Mouse (Mus musculus): ENCODE results near the gene 4930444G20Rik. TPM values are rescaled to one million over a fixed set of nuclear protein-coding genes. Genes with fewer than 3 reads are reported as not detected.

4930444G20Rik gene
- polyA plus RNA-seq, 1 experiment from 2014 or later: not detected

- Histone ChIP-seq H3K9me3 (replicated peaks) (no peaks in the 10 kb centered on the region), H3K4me1 (no peaks in the 10 kb centered on the region), H3K4me2 (no peak overlapping the region), H3K27ac (no peak overlapping the region), H3K27me3 (replicated peaks) (no peaks in the 10 kb centered on the region), H3K36me3 (no peaks in the 10 kb centered on the region), H3K4me3 (no peak overlapping the region), H3K9ac (no peak overlapping the region)
- 66% methylated on average over 16 of the region's 16 CpGs for WGBS (ENCODE audit: insufficient replicate concordance)
- ATAC-seq: no peak
These were observed 50.3 kb downstream of the 4930444G20Rik start for GRCm38 (mm10) chr10:22017469-22018159.

Other genes with a start within 250 kb of the 4930444G20Rik start
- gene Sgk1, start 185.9 kb downstream of the 4930444G20Rik start, polyA plus RNA-seq (2016; fragmentation: Nextera tagmentation; extraction: Ambion mirVana): 11.6 and 12.2 TPM in 2 replicates
- gene E030030I06Rik, start 81.2 kb upstream of the 4930444G20Rik start, polyA plus RNA-seq (2016; fragmentation: Nextera tagmentation; extraction: Ambion mirVana): 2.7 and 3.7 TPM in 2 replicates
- 1.2 and 1.3 TPM in 2 replicates for gene Raet1e, start 90.5 kb upstream of the 4930444G20Rik start, polyA plus RNA-seq (2016; fragmentation: Nextera tagmentation; extraction: Ambion mirVana)
- 0.16 and 0.30 TPM in 2 replicates for gene H60b, start 90.5 kb upstream of the 4930444G20Rik start, polyA plus RNA-seq (2016; fragmentation: Nextera tagmentation; extraction: Ambion mirVana)

Data from liver, embryonic 12.5 days (tissue).